Mouse (Mus musculus) right cerebral cortex, postnatal 25 days (tissue): ENCODE results near the gene Reg4.
A peak's percentile ranks its signal among the peaks of the same experiment; 100 is the strongest.

Source experiments
- DNase-seq: peaks from one replicate; pipeline ENCODE4 v3.0.0; 2022

Gene Reg4

GRCm38 (mm10) chr3:98238150-98238549 is 16.2 kb downstream of the Reg4 start:
- no peak for DNase-seq

- no peak for DNase-seq
Observed at GRCm38 (mm10) chr3:98242051-98242450, 20.1 kb downstream of the Reg4 start.

- no peak for DNase-seq
Observed at GRCm38 (mm10) chr3:98242458-98243037, 20.6 kb downstream of the Reg4 start.

- DNase-seq, result no peak
Observed at GRCm38 (mm10) chr3:98245892-98246291, 23.9 kb downstream of the Reg4 start.

- DNase-seq, result no peak
Observed at GRCm38 (mm10) chr3:98246985-98247751, 25.2 kb downstream of the Reg4 start.

- DNase-seq, result no peak
Observed at GRCm38 (mm10) chr3:98249378-98249777, 27.4 kb downstream of the Reg4 start.

GRCm38 (mm10) chr3:98249833-98250448 is 28.0 kb downstream of the Reg4 start:
- DNase-seq, result no peak

- no peak for DNase-seq
Observed at GRCm38 (mm10) chr3:98254059-98254458, 32.1 kb downstream of the Reg4 start.

GRCm38 (mm10) chr3:98254656-98255583 is 33.0 kb downstream of the Reg4 start:
- no peak for DNase-seq

GRCm38 (mm10) chr3:98258723-98259122 is 36.8 kb downstream of the Reg4 start:
- no peak for DNase-seq

GRCm38 (mm10) chr3:98259271-98259751 is 37.4 kb downstream of the Reg4 start:
- peak; percentile 55 for DNase-seq

- no peak for DNase-seq
Observed at GRCm38 (mm10) chr3:98260534-98260933, 38.6 kb downstream of the Reg4 start.

- DNase-seq, result no peak
Observed at GRCm38 (mm10) chr3:98261415-98261814, 39.5 kb downstream of the Reg4 start.

GRCm38 (mm10) chr3:98262133-98262532 is 40.2 kb downstream of the Reg4 start:
- no peak for DNase-seq

- no peak for DNase-seq
Observed at GRCm38 (mm10) chr3:98267249-98267651, 45.3 kb downstream of the Reg4 start.

GRCm38 (mm10) chr3:98273623-98274398 is 51.9 kb downstream of the Reg4 start:
- DNase-seq, result no peak

- no peak for DNase-seq
Observed at GRCm38 (mm10) chr3:98279682-98280081, 57.7 kb downstream of the Reg4 start.

GRCm38 (mm10) chr3:98280204-98280932 is 58.4 kb downstream of the Reg4 start, which contains the start of gene Hmgcs2:
Hmgcs2 (plus strand) TSS chr3:98280435.
- no peak for DNase-seq

GRCm38 (mm10) chr3:98280933-98281678 is 59.1 kb downstream of the Reg4 start:
- DNase-seq, result peak; percentile 55

- DNase-seq, result no peak
Observed at GRCm38 (mm10) chr3:98282422-98282821, 60.5 kb downstream of the Reg4 start.
